Mouse (Mus musculus): ENCODE data around the gene Golt1b. TPM values are rescaled to one million over a fixed set of nuclear protein-coding genes. Genes with fewer than 3 reads are reported as not detected.

The Golt1b gene
- 65.8 and 80.7 TPM in 2 replicates for polyA plus RNA-seq (2015; fragmentation: Nextera tagmentation; extraction: Ambion mirVana)

GRCm38 (mm10) chr6:142387011-142387754 is at the start of gene Golt1b, which contains the start of gene Recql:
Gene Golt1b (plus strand): TSS chr6:142387221.
Gene Recql (minus strand): TSS chr6:142387087.

GRCm38 (mm10) chr6:142345440-142346038 is 41.5 kb upstream of the Golt1b start, which contains the start of gene Pyroxd1:
Gene Pyroxd1 (plus strand): TSS chr6:142345654.

DNA sequence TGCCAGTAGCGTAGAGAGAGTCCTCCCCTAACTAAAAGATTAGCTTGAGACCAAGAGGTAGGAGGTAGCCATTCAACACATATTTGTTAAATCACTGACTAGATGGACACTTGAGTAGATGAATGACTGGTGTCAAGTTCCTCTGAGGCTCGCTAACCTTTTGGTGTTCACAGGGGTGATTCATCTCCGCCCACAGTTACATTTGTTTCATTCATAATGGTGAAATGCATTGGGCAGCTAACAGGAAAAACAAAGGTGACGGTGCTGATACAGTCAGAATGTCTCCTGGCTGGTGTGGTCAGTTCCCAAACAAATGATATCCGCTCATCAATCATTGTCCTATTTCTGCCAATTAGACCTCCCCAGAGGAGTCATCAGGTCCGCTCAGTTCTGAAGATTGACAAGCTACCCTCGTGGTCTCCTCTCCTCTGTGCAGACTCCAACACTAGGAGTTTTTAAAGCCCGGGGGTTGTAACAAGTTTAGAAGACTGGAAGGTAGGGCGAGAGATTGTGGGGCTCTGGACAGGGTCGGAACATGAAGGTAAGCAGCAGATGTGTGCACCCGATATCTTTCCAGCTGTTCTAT is 26.0 kb downstream of the Golt1b start, which contains the start of gene Spx:
Spx (plus strand) TSS at position 536 of the 586 bp plus-strand sequence.

Other genes starting within 250 kb of the Golt1b start
- gene Slco1a6, start 178.7 kb upstream of the Golt1b start, polyA plus RNA-seq (2015; fragmentation: Nextera tagmentation; extraction: Ambion mirVana) = not detected in 2 replicates
- not detected in 2 replicates for gene Iapp, start 88.8 kb upstream of the Golt1b start, polyA plus RNA-seq (2015; fragmentation: Nextera tagmentation; extraction: Ambion mirVana)
- gene Slco1a5, start 64.2 kb upstream of the Golt1b start, polyA plus RNA-seq (2015; fragmentation: Nextera tagmentation; extraction: Ambion mirVana) = not detected in 2 replicates
- 11.4 and 12.5 TPM in 2 replicates for gene Pyroxd1, start 41.6 kb upstream of the Golt1b start, polyA plus RNA-seq (2015; fragmentation: Nextera tagmentation; extraction: Ambion mirVana)
- gene Recql, start 134 bp upstream of the Golt1b start, polyA plus RNA-seq (2015; fragmentation: Nextera tagmentation; extraction: Ambion mirVana) = 11.6 and 14.3 TPM in 2 replicates
- gene Spx, start 26.2 kb downstream of the Golt1b start, polyA plus RNA-seq (2015; fragmentation: Nextera tagmentation; extraction: Ambion mirVana) = 0.29 TPM in 1 of 2 replicates, not detected in the other
- 0.05 and 0.06 TPM in 2 replicates for gene Gys2, start 85.9 kb downstream of the Golt1b start, polyA plus RNA-seq (2015; fragmentation: Nextera tagmentation; extraction: Ambion mirVana)
- 293 and 296 TPM in 2 replicates for gene Ldhb, start 120.7 kb downstream of the Golt1b start, polyA plus RNA-seq (2015; fragmentation: Nextera tagmentation; extraction: Ambion mirVana)
- 16.4 and 17.6 TPM in 2 replicates for gene Kcnj8, start 184.4 kb downstream of the Golt1b start, polyA plus RNA-seq (2015; fragmentation: Nextera tagmentation; extraction: Ambion mirVana)

All from urinary bladder, postnatal 0 days (tissue).